10 mouse cellular contexts compared by ENCODE assay signal in genomic region chr11:104510606-104511005, GRCm38 (mm10). TPM values are rescaled to one million over a fixed set of nuclear protein-coding genes. Genes with fewer than 3 reads are reported as not detected.
DNase-seq lines count a peak whose midpoint lies in the region; ATAC-seq and TF ChIP-seq lines count a peak whose summit lies in the region.
"Had no signal": no experiment of that assay in that cellular context is flagged by ENCODE, and none has a peak within 500 bp of the region (broad histone marks: within the 10 kb centered on the region; RNA-seq: fewer than 3 reads in every experiment).

No protein-coding gene starts in this region.

- ATAC-seq in heart, embryonic 12.5 days (ENCODE audit: insufficient number of reproducible peaks, low FRiP score): no peak
- no peak for ATAC-seq in liver, embryonic 13.5 days (ENCODE audit: low read depth)
- no peak for ATAC-seq in inflammation-experienced regulatory T-cells, adult 6 months

- H3K9ac ChIP-seq in heart, adult 2 months (ENCODE audit: low read depth, low read length): no peak overlapping the region
- no peak overlapping the region for H3K9ac ChIP-seq in heart, embryonic 12.5 days
- H3K9ac ChIP-seq in liver, embryonic 13.5 days: no peak overlapping the region
- H3K9ac ChIP-seq: embryonic facial prominence, embryonic 13.5 days; stomach, embryonic 15.5 days had no signal

- H3K4me1 ChIP-seq in heart, adult 2 months (ENCODE audit: control insufficient read depth, insufficient read depth, low read length): no peaks in the 10 kb centered on the region
- no peaks in the 10 kb centered on the region for H3K4me1 ChIP-seq in heart, embryonic 12.5 days (replicated peaks)
- H3K4me1 ChIP-seq in liver, embryonic 13.5 days (replicated peaks): no peaks in the 10 kb centered on the region
- H3K4me1 ChIP-seq: embryonic facial prominence, embryonic 13.5 days; stomach, embryonic 15.5 days had no signal

- H3K4me3 ChIP-seq in heart, adult 2 months: no peak overlapping the region
- H3K4me3 ChIP-seq in heart, embryonic 12.5 days: no peak overlapping the region
- no peak overlapping the region for H3K4me3 ChIP-seq in liver, embryonic 13.5 days (replicated peaks)
- H3K4me3 ChIP-seq: embryonic facial prominence, embryonic 13.5 days; stomach, embryonic 15.5 days had no signal

- TF ChIP-seq EP300 in heart, adult 2 months (IDR thresholded peaks at IDR 0.05; ENCODE audit: insufficient read depth, low read depth, low read length): no peak

- H3K27me3 ChIP-seq in heart, adult 2 months (ENCODE audit: control insufficient read depth, insufficient read depth, low read length): no peaks in the 10 kb centered on the region
- no peaks in the 10 kb centered on the region for H3K27me3 ChIP-seq in heart, embryonic 12.5 days (replicated peaks)
- H3K27me3 ChIP-seq in liver, embryonic 13.5 days: no peaks in the 10 kb centered on the region
- H3K27me3 ChIP-seq: embryonic facial prominence, embryonic 13.5 days; stomach, embryonic 15.5 days had no signal

- 87% methylated on average over 2 of the region's 2 CpGs for WGBS in heart, adult 2 months
- WGBS in heart, embryonic 12.5 days: 76% methylated on average over 2 of the region's 2 CpGs
- WGBS in liver, embryonic 13.5 days (ENCODE audit: insufficient replicate concordance): 88% methylated on average over 2 of the region's 2 CpGs

- H3K4me2 ChIP-seq in heart, embryonic 12.5 days: no peak overlapping the region
- no peak overlapping the region for H3K4me2 ChIP-seq in liver, embryonic 13.5 days
- H3K4me2 ChIP-seq: embryonic facial prominence, embryonic 13.5 days; stomach, embryonic 15.5 days had no signal

- H3K79me2 ChIP-seq in heart, adult 2 months (replicated peaks; ENCODE audit: control insufficient read depth, insufficient read depth, low read length): no peaks in the 10 kb centered on the region

- no peak for TF ChIP-seq POLR2A in heart, adult 2 months (IDR thresholded peaks at IDR 0.05; ENCODE audit: insufficient read depth, low read depth, low read length)

- peaks cover 2% of the 10 kb centered on the region; the same call in 1 of the 2 replicates for H3K36me3 ChIP-seq in heart, adult 2 months (ENCODE audit: control insufficient read depth, insufficient read depth, low read length)
- H3K36me3 ChIP-seq in heart, embryonic 12.5 days: peaks cover 81% of the 10 kb centered on the region
- H3K36me3 ChIP-seq in liver, embryonic 13.5 days: peaks cover 89% of the 10 kb centered on the region

- no peak for DNase-seq in heart, adult 2 months
- DNase-seq in right cerebral cortex, postnatal 14 days: peak; percentile 22
- DNase-seq in right cerebral cortex, adult 18-20 months: no peak
- peak; percentile 34 for DNase-seq in c-Kit-positive CD71-negative TER-119-negative erythroid progenitor cells, embryonic 14.5 days (ENCODE audit: low read depth)
- peak; percentile 9 for DNase-seq in liver, embryonic 13.5 days
- no peak for DNase-seq in frontal cortex, postnatal 14 days (ENCODE audit: low spot score in 2 of 2)

- intact Hi-C loops in heart, adult 2 months (cut with DNase I): no loop called here

- H3K27ac ChIP-seq in heart, adult 2 months: no peak overlapping the region
- no peak overlapping the region for H3K27ac ChIP-seq in heart, embryonic 12.5 days (ENCODE audit: poor library complexity, severe bottlenecking)
- no peak overlapping the region for H3K27ac ChIP-seq in liver, embryonic 13.5 days
- H3K27ac ChIP-seq: embryonic facial prominence, embryonic 13.5 days; stomach, embryonic 15.5 days had no signal

- peak; percentile 66 for TF ChIP-seq CTCF in heart, adult 2 months (IDR thresholded peaks at IDR 0.05)

- no peaks in the 10 kb centered on the region for H3K9me3 ChIP-seq in heart, embryonic 12.5 days (replicated peaks)
- no peaks in the 10 kb centered on the region for H3K9me3 ChIP-seq in liver, embryonic 13.5 days (replicated peaks)
- H3K9me3 ChIP-seq: embryonic facial prominence, embryonic 13.5 days; stomach, embryonic 15.5 days had no signal

RNA-seq across cellular contexts. Expression of gene Cdc27, which starts 39.8 kb away (rescaled TPM):
- 10 to 100 TPM; 23.2 to 24.6 TPM for total RNA-seq in heart, adult 2 months (2021)
- 4.6 and 10.7 TPM in 2 replicates for polyA plus RNA-seq in heart, adult 2 months (2012; rRNA removed)
- 37.6 and 40.6 TPM in 2 replicates for polyA plus RNA-seq in heart, embryonic 12.5 days (2016; fragmentation: Nextera tagmentation; extraction: Ambion mirVana)
- polyA plus RNA-seq in liver, embryonic 13.5 days (2015; fragmentation: Nextera tagmentation; extraction: Ambion mirVana): 22.9 and 29.4 TPM in 2 replicates
- polyA plus RNA-seq in inflammation-experienced regulatory T-cells, adult 6 months (2017; shearing (Covaris generic)): 10 to 100 TPM; 17.1 to 26.3 (median 17.5) TPM

RNA-seq across cellular contexts. Expression of gene Myl4, which starts 39.9 kb away (rescaled TPM):
- 100 to 1,000 TPM; 484 to 619 TPM for total RNA-seq in heart, adult 2 months (2021)
- polyA plus RNA-seq in heart, adult 2 months (2012; rRNA removed): 1,288 and 1,402 TPM in 2 replicates
- 2,473 and 2,477 TPM in 2 replicates for polyA plus RNA-seq in heart, embryonic 12.5 days (2016; fragmentation: Nextera tagmentation; extraction: Ambion mirVana)
- 4.6 and 4.9 TPM in 2 replicates for polyA plus RNA-seq in liver, embryonic 13.5 days (2015; fragmentation: Nextera tagmentation; extraction: Ambion mirVana)
- polyA plus RNA-seq in inflammation-experienced regulatory T-cells, adult 6 months (2017; shearing (Covaris generic)): 10 to 100 TPM in 1 of 3 experiments, 1 to 10 TPM in 2; 5.9 to 17.7 (median 6.4) TPM

RNA-seq across cellular contexts. Expression of gene Kansl1, which starts 41.9 kb away (rescaled TPM):
- 10 to 100 TPM; 26.8 to 27.1 TPM for total RNA-seq in heart, adult 2 months (2021)
- 30.1 and 39.5 TPM in 2 replicates for polyA plus RNA-seq in heart, adult 2 months (2012; rRNA removed)
- polyA plus RNA-seq in heart, embryonic 12.5 days (2016; fragmentation: Nextera tagmentation; extraction: Ambion mirVana): 18.1 and 20.4 TPM in 2 replicates
- polyA plus RNA-seq in liver, embryonic 13.5 days (2015; fragmentation: Nextera tagmentation; extraction: Ambion mirVana): 4.8 and 6.4 TPM in 2 replicates
- 10 to 100 TPM; 41.7 to 50.0 (median 44.5) TPM for polyA plus RNA-seq in inflammation-experienced regulatory T-cells, adult 6 months (2017; shearing (Covaris generic))

Comparison
In these comparisons a context has a peak if more than half of its experiments do, and no peak if none do; other contexts are left out.
1. DNase-seq: peak in right cerebral cortex, postnatal 14 days (single experiment), c-Kit-positive CD71-negative TER-119-negative erythroid progenitor cells, embryonic 14.5 days (single experiment) and liver, embryonic 13.5 days (single experiment); none in heart, adult 2 months (0 of 2), right cerebral cortex, adult 18-20 months (single experiment) and frontal cortex, postnatal 14 days (0 of 2).
2. RNA of gene Myl4, which starts 39.9 kb away (polyA plus RNA-seq): 2,473 to 2,477 TPM in heart, embryonic 12.5 days and 1,288 to 1,402 TPM in heart, adult 2 months; 5.9 to 17.7 TPM in inflammation-experienced regulatory T-cells, adult 6 months and 4.6 to 4.9 TPM in liver, embryonic 13.5 days; every median in the first group is over 10 times any median in the second.